Mouse (Mus musculus): ENCODE measurements around the gene Unc93a. TPM values are rescaled to one million over a fixed set of nuclear protein-coding genes. Genes with fewer than 3 reads are reported as not detected.
"Not testable (repeated sequence)": the region's sequence is repeated elsewhere in the genome, so short reads cannot be mapped to it uniquely, and the experiment has no call there.

The Unc93a gene
- 1.4 and 1.7 TPM in 2 replicates for polyA plus RNA-seq (2012; rRNA removed)

DNA sequence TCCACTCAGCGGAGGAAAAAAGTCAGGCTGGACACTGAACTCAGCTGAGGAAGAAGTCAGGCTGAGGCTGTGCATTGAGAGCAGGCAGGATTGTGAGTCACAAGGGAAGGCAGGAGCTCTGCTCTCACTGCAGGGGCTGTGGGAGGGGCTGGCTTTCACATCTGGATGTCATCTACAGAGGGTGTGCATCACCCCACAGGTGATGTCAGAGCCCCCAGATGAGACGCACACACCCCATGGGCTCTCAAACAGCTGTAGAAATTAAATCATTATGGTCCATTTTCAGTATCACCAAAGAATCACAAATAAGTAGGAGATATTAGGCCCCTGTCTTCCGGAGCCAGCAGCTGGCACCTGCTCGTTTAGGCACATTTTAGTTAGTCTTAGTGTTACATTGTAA lies at the start of gene Unc93a:
Gene Unc93a (minus strand): TSS at position 101 of the 400 bp plus-strand sequence.
- 91% methylated on average over 3 of the region's 4 CpGs for WGBS
- H3K4me1 ChIP-seq (replicated peaks; ENCODE audit: control insufficient read depth, insufficient read depth, low read length); DNase-seq; H3K27ac ChIP-seq (ENCODE audit: control insufficient read depth, insufficient read depth, low read length); H3K4me3 ChIP-seq (ENCODE audit: control insufficient read depth, insufficient read depth, low read length); H3K27me3 ChIP-seq (ENCODE audit: control insufficient read depth, insufficient read depth, low read length); H3K36me3 ChIP-seq (ENCODE audit: control insufficient read depth, insufficient read depth, low read length): not testable (repeated sequence)

- H3K36me3 ChIP-seq (ENCODE audit: control insufficient read depth, insufficient read depth, low read length); H3K27me3 ChIP-seq (ENCODE audit: control insufficient read depth, insufficient read depth, low read length); H3K4me3 ChIP-seq (ENCODE audit: control insufficient read depth, insufficient read depth, low read length); DNase-seq; H3K4me1 ChIP-seq (replicated peaks; ENCODE audit: control insufficient read depth, insufficient read depth, low read length); H3K27ac ChIP-seq (ENCODE audit: control insufficient read depth, insufficient read depth, low read length): not testable (repeated sequence)
- WGBS, result 94% methylated on average over 5 of the region's 5 CpGs
Observed at GRCm38 (mm10) chr17:13180491-13180890, 48.9 kb upstream of the Unc93a start.

- not testable (repeated sequence) for H3K4me3 ChIP-seq (ENCODE audit: control insufficient read depth, insufficient read depth, low read length); H3K27me3 ChIP-seq (ENCODE audit: control insufficient read depth, insufficient read depth, low read length); DNase-seq; H3K27ac ChIP-seq (ENCODE audit: control insufficient read depth, insufficient read depth, low read length); H3K4me1 ChIP-seq (replicated peaks; ENCODE audit: control insufficient read depth, insufficient read depth, low read length); H3K36me3 ChIP-seq (ENCODE audit: control insufficient read depth, insufficient read depth, low read length)
- 91% methylated on average over 4 of the region's 4 CpGs for WGBS
Observed at GRCm38 (mm10) chr17:13179021-13179420, 47.4 kb upstream of the Unc93a start.

GRCm38 (mm10) chr17:13177796-13178195 lies 46.2 kb upstream of the Unc93a start:
- not testable (repeated sequence) for H3K27ac ChIP-seq (ENCODE audit: control insufficient read depth, insufficient read depth, low read length); H3K27me3 ChIP-seq (ENCODE audit: control insufficient read depth, insufficient read depth, low read length); H3K4me3 ChIP-seq (ENCODE audit: control insufficient read depth, insufficient read depth, low read length); DNase-seq; H3K36me3 ChIP-seq (ENCODE audit: control insufficient read depth, insufficient read depth, low read length); H3K4me1 ChIP-seq (replicated peaks; ENCODE audit: control insufficient read depth, insufficient read depth, low read length)
- 78% methylated on average over 1 of the region's 1 CpGs for WGBS

DNA sequence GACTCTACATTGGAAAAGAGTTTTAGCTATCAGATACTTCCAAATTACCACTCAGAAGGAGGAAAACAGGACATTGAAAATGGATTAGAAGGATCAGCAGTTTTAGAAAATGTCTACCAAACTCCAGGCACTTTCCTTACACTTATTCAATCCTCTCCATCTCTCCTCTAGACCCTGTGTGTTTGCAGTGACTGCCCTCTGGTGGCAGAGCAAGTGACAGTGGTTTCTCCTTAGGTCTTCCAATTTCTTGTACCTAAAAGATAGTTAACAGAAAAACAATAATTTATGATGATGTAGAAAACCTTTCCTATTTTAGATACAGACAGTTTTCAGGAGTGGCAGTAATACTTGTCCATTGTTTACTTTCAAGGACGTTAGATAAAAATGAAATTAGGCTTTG lies 44.0 kb upstream of the Unc93a start:
- 43% methylated on average over 1 of the region's 1 CpGs for WGBS
- H3K4me3 ChIP-seq (ENCODE audit: control insufficient read depth, insufficient read depth, low read length); H3K27ac ChIP-seq (ENCODE audit: control insufficient read depth, insufficient read depth, low read length); H3K27me3 ChIP-seq (ENCODE audit: control insufficient read depth, insufficient read depth, low read length); DNase-seq; H3K36me3 ChIP-seq (ENCODE audit: control insufficient read depth, insufficient read depth, low read length); H3K4me1 ChIP-seq (replicated peaks; ENCODE audit: control insufficient read depth, insufficient read depth, low read length): not testable (repeated sequence)

DNA sequence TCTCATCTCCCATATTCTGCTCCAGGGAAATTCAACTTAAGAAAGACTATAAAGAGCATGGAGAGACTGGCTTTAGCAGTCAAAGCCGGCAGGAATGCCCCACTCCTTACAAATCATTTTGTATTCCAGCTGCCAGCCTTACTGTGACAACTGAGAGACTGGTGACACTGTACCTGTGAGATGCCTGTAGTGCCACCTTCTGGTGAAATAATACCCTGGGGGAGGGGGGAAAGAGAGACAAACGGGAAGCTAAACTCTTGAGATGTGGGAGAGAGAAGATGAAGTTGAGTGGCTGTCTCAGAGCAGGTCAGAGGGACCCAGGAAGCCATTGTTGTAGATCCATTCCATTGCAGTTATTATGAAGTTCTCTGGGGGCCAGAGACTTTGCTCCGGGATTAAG lies 42.4 kb upstream of the Unc93a start:
- H3K27me3 ChIP-seq (ENCODE audit: control insufficient read depth, insufficient read depth, low read length); H3K4me3 ChIP-seq (ENCODE audit: control insufficient read depth, insufficient read depth, low read length): not testable (repeated sequence)
- WGBS, result 70% methylated on average over 3 of the region's 3 CpGs

GRCm38 (mm10) chr17:13173578-13173977 lies 42.0 kb upstream of the Unc93a start:
- not testable (repeated sequence) for DNase-seq; H3K36me3 ChIP-seq (ENCODE audit: control insufficient read depth, insufficient read depth, low read length); H3K27ac ChIP-seq (ENCODE audit: control insufficient read depth, insufficient read depth, low read length); H3K27me3 ChIP-seq (ENCODE audit: control insufficient read depth, insufficient read depth, low read length); H3K4me3 ChIP-seq (ENCODE audit: control insufficient read depth, insufficient read depth, low read length); H3K4me1 ChIP-seq (replicated peaks; ENCODE audit: control insufficient read depth, insufficient read depth, low read length)
- WGBS, result 67% methylated on average over 6 of the region's 6 CpGs

More for the DNA sequence above, 42.4 kb upstream of the Unc93a start:
- not testable (repeated sequence) for H3K27ac ChIP-seq (ENCODE audit: control insufficient read depth, insufficient read depth, low read length); H3K36me3 ChIP-seq (ENCODE audit: control insufficient read depth, insufficient read depth, low read length); H3K4me1 ChIP-seq (replicated peaks; ENCODE audit: control insufficient read depth, insufficient read depth, low read length); DNase-seq

GRCm38 (mm10) chr17:13146128-13146527 lies 14.5 kb upstream of the Unc93a start:
- not testable (repeated sequence) for H3K27ac ChIP-seq (ENCODE audit: control insufficient read depth, insufficient read depth, low read length); H3K4me1 ChIP-seq (replicated peaks; ENCODE audit: control insufficient read depth, insufficient read depth, low read length); H3K4me3 ChIP-seq (ENCODE audit: control insufficient read depth, insufficient read depth, low read length); H3K27me3 ChIP-seq (ENCODE audit: control insufficient read depth, insufficient read depth, low read length); H3K36me3 ChIP-seq (ENCODE audit: control insufficient read depth, insufficient read depth, low read length); DNase-seq
- WGBS, result 90% methylated on average over 7 of the region's 7 CpGs

DNA sequence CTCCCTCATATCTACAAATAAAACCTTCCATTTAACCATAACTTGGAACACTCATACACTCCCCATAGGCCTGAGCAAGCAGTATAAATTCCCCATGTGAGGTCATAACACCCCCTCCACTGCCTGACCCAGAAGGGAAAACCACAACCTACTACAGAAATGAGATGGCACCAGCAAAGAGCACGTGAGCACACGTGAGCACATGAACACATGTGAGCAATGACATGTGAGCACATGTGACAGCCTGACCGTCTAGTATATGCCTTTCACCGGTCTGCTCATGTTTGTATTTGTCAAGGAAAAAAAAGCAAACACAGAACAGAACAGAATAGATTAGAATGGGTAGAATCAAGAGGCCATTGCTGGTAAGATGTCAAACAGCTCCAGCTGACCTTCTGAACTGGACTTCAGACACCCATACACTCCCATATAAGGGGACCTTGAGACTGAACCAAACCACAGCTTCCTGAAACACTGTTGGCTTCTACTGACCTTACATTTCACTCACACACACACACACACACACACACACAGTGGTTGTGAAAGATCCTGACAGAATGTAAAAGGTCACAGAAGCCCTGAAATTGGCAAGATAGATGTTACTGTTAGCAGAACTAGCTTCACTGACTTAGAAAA lies 13.1 kb upstream of the Unc93a start:
- H3K27me3 ChIP-seq (ENCODE audit: control insufficient read depth, insufficient read depth, low read length); H3K4me1 ChIP-seq (replicated peaks; ENCODE audit: control insufficient read depth, insufficient read depth, low read length); DNase-seq; H3K4me3 ChIP-seq (ENCODE audit: control insufficient read depth, insufficient read depth, low read length); H3K27ac ChIP-seq (ENCODE audit: control insufficient read depth, insufficient read depth, low read length); H3K36me3 ChIP-seq (ENCODE audit: control insufficient read depth, insufficient read depth, low read length): not testable (repeated sequence)
- WGBS, result 46% methylated on average over 4 of the region's 4 CpGs

DNA sequence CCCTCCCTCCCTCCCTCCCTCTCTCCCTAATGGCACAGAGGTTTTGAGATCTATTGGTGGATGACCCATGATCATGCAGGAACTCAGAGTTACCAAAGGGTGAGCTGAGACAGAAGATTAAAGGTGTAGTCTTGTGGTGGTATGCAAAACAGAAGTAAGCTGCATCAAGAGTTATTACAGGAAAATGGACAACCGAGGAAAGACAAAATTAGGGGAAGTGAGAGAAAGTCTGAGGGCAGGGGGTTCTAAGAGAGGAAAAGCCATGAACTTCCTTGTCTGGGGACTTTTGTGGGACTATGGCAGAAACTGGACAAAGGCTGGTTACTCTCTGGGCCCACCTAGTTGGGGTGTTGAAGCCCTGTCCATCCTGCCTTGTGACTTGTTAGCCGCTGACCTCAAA lies 11.1 kb upstream of the Unc93a start:
- not testable (repeated sequence) for H3K27ac ChIP-seq (ENCODE audit: control insufficient read depth, insufficient read depth, low read length); H3K27me3 ChIP-seq (ENCODE audit: control insufficient read depth, insufficient read depth, low read length); H3K4me1 ChIP-seq (replicated peaks; ENCODE audit: control insufficient read depth, insufficient read depth, low read length); DNase-seq; H3K4me3 ChIP-seq (ENCODE audit: control insufficient read depth, insufficient read depth, low read length); H3K36me3 ChIP-seq (ENCODE audit: control insufficient read depth, insufficient read depth, low read length)
- WGBS, result no CpG with 5 or more reads among the region's 2 CpGs

GRCm38 (mm10) chr17:13135356-13135755 lies 3.7 kb upstream of the Unc93a start:
- H3K4me3 ChIP-seq (ENCODE audit: control insufficient read depth, insufficient read depth, low read length); H3K36me3 ChIP-seq (ENCODE audit: control insufficient read depth, insufficient read depth, low read length); H3K27me3 ChIP-seq (ENCODE audit: control insufficient read depth, insufficient read depth, low read length); H3K4me1 ChIP-seq (replicated peaks; ENCODE audit: control insufficient read depth, insufficient read depth, low read length); H3K27ac ChIP-seq (ENCODE audit: control insufficient read depth, insufficient read depth, low read length); DNase-seq: not testable (repeated sequence)
- 87% methylated on average over 2 of the region's 6 CpGs for WGBS

All from thymus, adult 2 months (tissue).